Comparison of ENCODE assay signal across 8 mouse cellular contexts in genomic region chr9:57939431-57940348, GRCm38 (mm10). TPM values are rescaled to one million over a fixed set of nuclear protein-coding genes. Genes with fewer than 3 reads are reported as not detected.
A peak's percentile ranks its signal among the peaks of the same experiment; 100 is the strongest.
DNase-seq lines count a peak whose midpoint lies in the region; ATAC-seq and TF ChIP-seq lines count a peak whose summit lies in the region.

Sema7a (plus strand) TSS chr9:57940112.

- H3K9ac ChIP-seq in hindbrain, embryonic 16.5 days (ENCODE audit: low read depth, low read length): peak within 1 kb of the TSS; percentile 88

- peak within 1 kb of the TSS; percentile 79 for H3K4me2 ChIP-seq in hindbrain, embryonic 16.5 days (ENCODE audit: low read length)

- peak; percentile 65 for DNase-seq in T-cell, adult 2 months (ENCODE audit: low spot score)
- DNase-seq in cerebellum, postnatal 36 days: peak; percentile 90 to 91
- DNase-seq in gastrocnemius, adult 8-10 months (ENCODE audit: low spot score in 2 of 2): peak; percentile 39 to 58
- peak; percentile 86 to 87 for DNase-seq in left cerebral cortex, adult 2 months (ENCODE audit: extremely low spot score in 1 of 2, low spot score in 2 of 2)
- peak; percentile 88 to 89 for DNase-seq in right cerebral cortex, postnatal 10 days (ENCODE audit: low spot score in 2 of 2)
- DNase-seq in yolk sac, embryonic 10.5 days (ENCODE audit: low spot score): peak; percentile 82

- no peaks in the 10 kb centered on the region for H3K27me3 ChIP-seq in hindbrain, embryonic 16.5 days (replicated peaks; ENCODE audit: control insufficient read depth, insufficient read depth, low read length)

- no peak; the same call in 1 of the 2 replicates for TF ChIP-seq CTCF in left cerebral cortex, adult 2 months (IDR thresholded peaks at IDR 0.05)

- WGBS in hindbrain, embryonic 16.5 days: 1% methylated on average over 35 of the region's 60 CpGs

- no peaks in the 10 kb centered on the region for H3K9me3 ChIP-seq in hindbrain, embryonic 16.5 days (ENCODE audit: control insufficient read depth, low read length)

- peak; percentile 87 for ATAC-seq in hindbrain, embryonic 16.5 days
- ATAC-seq in megakaryocyte, adult 5-6 weeks (ENCODE audit: poor library complexity, severe bottlenecking): peak; percentile 82

- no peaks in the 10 kb centered on the region for H3K36me3 ChIP-seq in hindbrain, embryonic 16.5 days (ENCODE audit: control insufficient read depth, insufficient read depth, low read length)

- peak within 1 kb of the TSS; percentile 83 for H3K4me3 ChIP-seq in hindbrain, embryonic 16.5 days (ENCODE audit: low read length)
- peak within 1 kb of the TSS; percentile 65 for H3K4me3 ChIP-seq in left cerebral cortex, adult 2 months

- peaks cover 20% of the 10 kb centered on the region for H3K4me1 ChIP-seq in hindbrain, embryonic 16.5 days (ENCODE audit: control insufficient read depth, insufficient read depth, low read depth, low read length)

- intact Hi-C loops in left cerebral cortex, adult 2 months (cut with DNase I): loop anchor here (1.0 to 10.0 kb wide), 3 partner anchors 59 to 265 kb away; partner anchors contain the start of genes Clk3, Islr and Islr2

- peak within 1 kb of the TSS; percentile 93 for H3K27ac ChIP-seq in hindbrain, embryonic 16.5 days (ENCODE audit: low read depth, low read length)
- peak within 1 kb of the TSS; percentile 93 for H3K27ac ChIP-seq in left cerebral cortex, adult 2 months

RNA-seq across cellular contexts. Expression of gene Sema7a, which starts in this region (rescaled TPM):
- total RNA-seq in gastrocnemius, adult 8-10 months (2022): 10 to 100 TPM in 1 of 4 experiments, 1 to 10 TPM in 3; 5.9 to 11.0 (median 7.8) TPM
- polyA plus RNA-seq in hindbrain, embryonic 16.5 days (2015; fragmentation: Nextera tagmentation; extraction: Ambion mirVana): 2.1 and 2.9 TPM in 2 replicates
- 100 to 1,000 TPM; 151 to 160 TPM for total RNA-seq in left cerebral cortex, adult 2 months (2021)
- 1.1 and 1.4 TPM in 2 replicates for total RNA-seq in megakaryocyte, adult 5-6 weeks (2015)
- total RNA-seq in megakaryocyte, adult 5-6 weeks (2017): 3.9 and 5.0 TPM in 2 replicates

Comparison
In these comparisons a context has a peak if more than half of its experiments do, and no peak if none do; other contexts are left out.
1. Peak in every context shown above with its lines: DNase-seq, ATAC-seq, H3K4me3 ChIP-seq and H3K27ac ChIP-seq.
2. RNA of gene Sema7a (total RNA-seq): 151 to 160 TPM in left cerebral cortex, adult 2 months; 5.9 to 11.0 TPM in gastrocnemius, adult 8-10 months and 1.1 to 5.0 TPM in megakaryocyte, adult 5-6 weeks; every median in the first group is over 10 times any median in the second.